Mouse (Mus musculus): ENCODE measurements around the gene Erich3. TPM values are rescaled to one million over a fixed set of nuclear protein-coding genes. Genes with fewer than 3 reads are reported as not detected.

Erich3 gene
- polyA plus RNA-seq, 1 experiment from 2014 or later, result not detected

- Histone ChIP-seq H3K27ac (no peak overlapping the region), H3K27me3 (replicated peaks) (peaks cover 1% of the 10 kb centered on the region; the same call in 1 of the 2 replicates), H3K4me3 (no peak overlapping the region), H3K9ac (no peak overlapping the region), H3K9me3 (replicated peaks) (no peaks in the 10 kb centered on the region), H3K4me1 (no peaks in the 10 kb centered on the region), H3K36me3 (no peaks in the 10 kb centered on the region), H3K4me2 (no peak overlapping the region)
- WGBS (ENCODE audit: insufficient replicate concordance), result 45% methylated on average over 24 of the region's 24 CpGs
- ATAC-seq, result 0 out of 2 replicates have a peak, but pooled peaks have one; percentile 27
These were observed 10.9 kb upstream of the Erich3 start for GRCm38 (mm10) chr3:154652581-154653420.

DNA sequence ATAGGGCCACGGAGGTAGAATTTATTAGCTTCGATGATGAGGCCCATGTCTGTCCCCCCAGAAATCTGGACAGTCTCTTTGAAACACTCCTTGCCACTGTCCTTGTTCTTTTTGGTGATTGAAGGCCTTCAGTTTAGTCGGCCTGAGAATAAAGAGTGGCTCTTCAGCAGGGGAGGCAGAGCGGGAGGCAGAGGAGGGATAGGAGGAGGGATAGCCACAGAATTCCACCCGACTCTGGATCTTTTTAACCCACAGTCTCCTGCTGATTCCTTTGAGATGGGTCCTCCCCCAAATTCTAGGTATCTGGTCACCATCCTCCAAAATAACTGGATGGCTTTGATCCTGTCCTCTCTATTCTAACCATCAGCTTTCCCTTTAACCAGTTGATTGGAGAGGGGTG is 10.2 kb upstream of the Erich3 start:
- no peak overlapping the region for H3K4me2 ChIP-seq
- no peak overlapping the region for H3K4me3 ChIP-seq
- H3K9me3 ChIP-seq (replicated peaks), result no peaks in the 10 kb centered on the region
- ATAC-seq, result no peak
- no peak overlapping the region for H3K9ac ChIP-seq
- no peak overlapping the region for H3K27ac ChIP-seq
- no peaks in the 10 kb centered on the region; the same call in 1 of the 2 replicates for H3K27me3 ChIP-seq (replicated peaks)
- no peaks in the 10 kb centered on the region for H3K4me1 ChIP-seq
- no peaks in the 10 kb centered on the region for H3K36me3 ChIP-seq
- 56% methylated on average over 5 of the region's 5 CpGs for WGBS (ENCODE audit: insufficient replicate concordance)

- ATAC-seq, result 0 out of 2 replicates have a peak, but pooled peaks have one; percentile 33
- H3K4me2 ChIP-seq, result no peak overlapping the region
- no peaks in the 10 kb centered on the region for H3K9me3 ChIP-seq (replicated peaks)
- WGBS (ENCODE audit: insufficient replicate concordance), result 54% methylated on average over 6 of the region's 6 CpGs
- no peaks in the 10 kb centered on the region for H3K36me3 ChIP-seq
- H3K4me3 ChIP-seq, result no peak overlapping the region
- H3K27me3 ChIP-seq (replicated peaks), result no peaks in the 10 kb centered on the region; the same call in 1 of the 2 replicates
- H3K27ac ChIP-seq, result no peak overlapping the region
- H3K4me1 ChIP-seq, result no peaks in the 10 kb centered on the region
- H3K9ac ChIP-seq, result no peak overlapping the region
These were observed 9.4 kb upstream of the Erich3 start for GRCm38 (mm10) chr3:154654284-154654683.

GRCm38 (mm10) chr3:154654901-154655300 is 8.8 kb upstream of the Erich3 start:
- ATAC-seq, result no peak
- no peak overlapping the region for H3K27ac ChIP-seq
- H3K4me2 ChIP-seq, result no peak overlapping the region
- WGBS (ENCODE audit: insufficient replicate concordance), result 39% methylated on average over 12 of the region's 12 CpGs
- no peaks in the 10 kb centered on the region for H3K36me3 ChIP-seq
- no peak overlapping the region for H3K4me3 ChIP-seq
- H3K4me1 ChIP-seq, result no peaks in the 10 kb centered on the region
- H3K9me3 ChIP-seq (replicated peaks), result no peaks in the 10 kb centered on the region
- H3K27me3 ChIP-seq (replicated peaks), result no peaks in the 10 kb centered on the region; the same call in 1 of the 2 replicates
- no peak overlapping the region for H3K9ac ChIP-seq

DNA sequence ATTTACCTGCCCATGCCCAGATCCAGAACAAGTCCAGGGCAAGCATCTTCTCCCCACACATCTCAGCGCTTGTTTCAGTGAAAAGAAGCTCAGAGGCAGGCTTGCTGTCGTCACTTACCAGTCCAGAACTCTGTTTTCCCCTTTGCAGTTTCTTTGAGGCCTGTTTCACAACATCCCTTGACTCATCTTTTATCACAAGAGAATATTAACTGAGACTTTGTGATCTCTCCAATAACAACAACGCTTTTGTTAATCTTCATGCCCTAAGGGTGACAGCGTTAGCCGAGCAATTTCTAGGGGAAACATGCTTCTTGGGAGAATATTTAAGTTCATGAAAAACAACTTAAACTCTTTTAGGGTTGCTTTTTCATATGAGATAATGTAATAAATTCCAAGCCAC is 7.9 kb upstream of the Erich3 start:
- Histone ChIP-seq H3K4me1 (no peaks in the 10 kb centered on the region), H3K27me3 (replicated peaks) (no peaks in the 10 kb centered on the region; the same call in 1 of the 2 replicates), H3K4me2 (no peak overlapping the region), H3K9ac (no peak overlapping the region), H3K27ac (no peak overlapping the region), H3K4me3 (no peak overlapping the region), H3K9me3 (replicated peaks) (no peaks in the 10 kb centered on the region), H3K36me3 (no peaks in the 10 kb centered on the region)
- WGBS (ENCODE audit: insufficient replicate concordance), result 74% methylated on average over 5 of the region's 5 CpGs
- ATAC-seq, result no peak

- no peaks in the 10 kb centered on the region for H3K4me1 ChIP-seq
- no peak overlapping the region for H3K27ac ChIP-seq
- no peaks in the 10 kb centered on the region for H3K36me3 ChIP-seq
- peaks cover 38% of the 10 kb centered on the region for H3K27me3 ChIP-seq (replicated peaks)
- WGBS (ENCODE audit: insufficient replicate concordance), result 7% methylated on average over 24 of the region's 27 CpGs
- H3K9me3 ChIP-seq (replicated peaks), result no peaks in the 10 kb centered on the region
- ATAC-seq, result no peak
- no peak overlapping the region for H3K4me3 ChIP-seq
- H3K4me2 ChIP-seq, result peak overlapping the region; percentile 45
- no peak overlapping the region for H3K9ac ChIP-seq
These were observed 420 bp downstream of the Erich3 start for GRCm38 (mm10) chr3:154663976-154664581.

DNA sequence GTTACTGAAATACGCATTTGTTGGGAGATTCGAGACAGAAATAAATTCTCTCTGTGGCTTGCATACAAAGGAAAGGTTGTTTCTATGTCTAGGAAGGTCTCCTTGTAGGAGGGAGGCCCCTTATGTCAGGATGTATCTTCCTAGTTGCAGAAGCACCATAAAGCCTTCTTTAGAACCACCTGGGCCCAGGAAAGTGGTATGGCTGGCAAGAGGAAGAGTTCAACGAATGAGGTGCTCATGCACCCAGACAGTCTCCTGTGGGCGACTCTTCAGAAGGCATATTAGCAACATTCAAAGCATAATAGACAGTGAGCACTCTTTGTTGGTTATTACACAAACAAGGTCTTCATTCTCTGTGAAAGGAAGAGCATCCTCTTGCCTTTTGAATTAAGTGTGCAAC is 977 bp downstream of the Erich3 start:
- WGBS (ENCODE audit: insufficient replicate concordance), result 24% methylated on average over 4 of the region's 4 CpGs
- H3K9me3 ChIP-seq (replicated peaks), result no peaks in the 10 kb centered on the region
- H3K4me1 ChIP-seq, result no peaks in the 10 kb centered on the region
- H3K36me3 ChIP-seq, result no peaks in the 10 kb centered on the region
- no peak overlapping the region for H3K4me2 ChIP-seq
- H3K9ac ChIP-seq, result no peak overlapping the region
- peaks cover 38% of the 10 kb centered on the region for H3K27me3 ChIP-seq (replicated peaks)
- H3K4me3 ChIP-seq, result no peak overlapping the region
- no peak overlapping the region for H3K27ac ChIP-seq
- no peak for ATAC-seq

GRCm38 (mm10) chr3:154668485-154668884 is 4.8 kb downstream of the Erich3 start:
- no peaks in the 10 kb centered on the region for H3K9me3 ChIP-seq (replicated peaks)
- H3K36me3 ChIP-seq, result no peaks in the 10 kb centered on the region
- H3K9ac ChIP-seq, result no peak overlapping the region
- no peaks in the 10 kb centered on the region for H3K4me1 ChIP-seq
- H3K27ac ChIP-seq, result no peak overlapping the region
- H3K4me2 ChIP-seq, result no peak overlapping the region
- H3K4me3 ChIP-seq, result no peak overlapping the region
- peaks cover 28% of the 10 kb centered on the region for H3K27me3 ChIP-seq (replicated peaks)
- no peak for ATAC-seq
- WGBS (ENCODE audit: insufficient replicate concordance), result 63% methylated on average over 3 of the region's 3 CpGs

DNA sequence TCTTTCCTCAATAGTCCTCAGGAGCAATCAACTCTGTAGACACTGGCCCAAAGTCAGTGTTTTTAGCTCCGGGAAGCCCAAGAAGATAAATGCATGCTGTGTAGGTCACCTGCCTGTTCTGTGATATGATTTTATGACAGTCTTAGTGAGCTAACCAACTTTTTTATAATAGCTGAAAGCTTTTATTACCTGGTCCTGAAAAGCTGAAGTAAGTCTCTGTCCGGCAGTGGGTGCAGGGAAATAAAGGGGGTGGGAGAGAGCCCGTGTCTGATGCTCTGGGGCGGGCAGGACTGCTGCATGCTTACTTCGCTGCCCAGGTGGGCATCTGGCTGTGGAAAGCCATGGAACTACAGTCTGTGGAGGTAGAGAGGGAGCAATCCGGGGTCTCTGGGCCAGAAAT is 6.9 kb downstream of the Erich3 start:
- no peak overlapping the region for H3K27ac ChIP-seq
- H3K4me2 ChIP-seq, result no peak overlapping the region
- ATAC-seq, result no peak
- peaks cover 7% of the 10 kb centered on the region for H3K27me3 ChIP-seq (replicated peaks)
- 59% methylated on average over 6 of the region's 6 CpGs for WGBS (ENCODE audit: insufficient replicate concordance)
- H3K4me3 ChIP-seq, result no peak overlapping the region
- no peaks in the 10 kb centered on the region for H3K4me1 ChIP-seq
- H3K9ac ChIP-seq, result no peak overlapping the region
- no peaks in the 10 kb centered on the region for H3K36me3 ChIP-seq
- no peaks in the 10 kb centered on the region for H3K9me3 ChIP-seq (replicated peaks)

GRCm38 (mm10) chr3:154671013-154671412 is 7.4 kb downstream of the Erich3 start:
- 56% methylated on average over 5 of the region's 5 CpGs for WGBS (ENCODE audit: insufficient replicate concordance)
- no peak for ATAC-seq
- H3K4me1 ChIP-seq, result no peaks in the 10 kb centered on the region
- no peak overlapping the region for H3K4me2 ChIP-seq
- H3K36me3 ChIP-seq, result no peaks in the 10 kb centered on the region
- H3K4me3 ChIP-seq, result no peak overlapping the region
- no peak overlapping the region for H3K9ac ChIP-seq
- no peak overlapping the region for H3K27ac ChIP-seq
- H3K27me3 ChIP-seq (replicated peaks), result peaks cover 3% of the 10 kb centered on the region
- H3K9me3 ChIP-seq (replicated peaks), result no peaks in the 10 kb centered on the region

- Histone ChIP-seq H3K27me3 (replicated peaks) (no peaks in the 10 kb centered on the region), H3K4me2 (no peak overlapping the region), H3K9me3 (replicated peaks) (no peaks in the 10 kb centered on the region), H3K36me3 (no peaks in the 10 kb centered on the region), H3K27ac (no peak overlapping the region), H3K4me3 (no peak overlapping the region), H3K4me1 (no peaks in the 10 kb centered on the region), H3K9ac (no peak overlapping the region)
- 55% methylated on average over 8 of the region's 8 CpGs for WGBS (ENCODE audit: insufficient replicate concordance)
- ATAC-seq, result no peak
These were observed 9.7 kb downstream of the Erich3 start for GRCm38 (mm10) chr3:154673326-154673725.

DNA sequence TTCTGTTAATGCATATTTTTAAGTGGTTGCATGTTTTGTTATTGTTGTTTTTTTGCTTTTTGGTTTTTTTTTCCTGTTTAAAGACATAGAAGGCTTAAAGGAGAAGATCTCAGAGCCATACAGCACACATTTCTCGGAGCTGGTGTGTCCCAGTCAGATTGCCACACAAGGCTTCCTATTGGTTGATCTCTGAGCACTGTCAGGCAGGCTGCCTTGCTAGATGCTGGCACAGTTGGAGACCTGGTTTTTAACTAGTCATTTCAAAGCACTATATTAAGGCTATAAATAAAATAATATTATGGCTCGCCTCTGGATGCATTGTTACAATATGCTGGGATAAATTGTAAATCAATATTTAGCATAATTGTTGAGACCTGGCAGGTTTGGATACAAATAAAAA is 18.9 kb downstream of the Erich3 start:
- ATAC-seq, result no peak
- H3K9ac ChIP-seq, result no peak overlapping the region
- no peaks in the 10 kb centered on the region for H3K36me3 ChIP-seq
- H3K4me2 ChIP-seq, result no peak overlapping the region
- no peak overlapping the region for H3K27ac ChIP-seq
- no peaks in the 10 kb centered on the region for H3K27me3 ChIP-seq (replicated peaks)
- no peaks in the 10 kb centered on the region for H3K4me1 ChIP-seq
- no peak overlapping the region for H3K4me3 ChIP-seq
- no peaks in the 10 kb centered on the region for H3K9me3 ChIP-seq (replicated peaks)
- WGBS (ENCODE audit: insufficient replicate concordance), result 44% methylated on average over 2 of the region's 2 CpGs
